Mouse (Mus musculus): ENCODE measurements around the gene Tmem125. TPM values are rescaled to one million over a fixed set of nuclear protein-coding genes. Genes with fewer than 3 reads are reported as not detected.

The Tmem125 gene
- polyA plus RNA-seq, 2 experiments = 6.0 to 11.1 TPM

DNA sequence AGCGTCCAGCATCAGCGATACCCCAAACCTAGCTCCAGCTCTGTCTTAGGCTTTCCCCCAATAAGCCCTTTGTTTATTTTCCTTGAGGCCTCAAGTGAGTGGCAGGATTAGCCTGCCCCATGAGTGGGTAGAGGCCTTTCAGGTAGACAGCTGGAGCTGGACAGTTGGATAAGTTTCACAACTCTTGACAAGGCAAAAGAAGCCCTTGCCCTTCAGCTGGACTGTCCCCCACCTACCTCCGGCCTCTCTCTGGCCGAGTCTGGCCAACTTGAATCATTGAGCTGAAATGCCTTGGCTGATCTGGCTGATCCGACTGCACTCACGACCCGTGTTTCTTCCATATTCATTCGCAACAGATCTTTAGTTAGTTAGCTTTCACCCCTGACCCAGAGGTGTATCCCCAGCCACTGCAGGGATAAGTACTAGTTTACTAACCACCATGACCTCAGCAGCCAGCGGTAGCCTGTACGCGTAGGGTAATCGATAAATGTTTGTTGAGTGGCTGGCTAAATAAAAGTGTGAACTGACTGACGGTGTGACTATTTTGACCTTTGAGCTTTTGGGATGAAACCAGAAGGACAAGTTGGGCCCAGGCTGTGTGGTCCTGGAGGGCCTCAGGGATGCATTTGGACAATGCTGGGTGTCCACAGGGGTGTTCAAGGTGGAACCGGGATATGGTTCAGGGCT lies 740 bp upstream of the Tmem125 start:
- H3K9ac ChIP-seq (ENCODE audit: low read depth, low read length, severe bottlenecking) = no peak overlapping the region
- H3K4me1 ChIP-seq (ENCODE audit: control insufficient read depth, insufficient read depth, low read length) = 0 out of 2 replicates have a peak, but pooled peaks cover 8% of the 10 kb centered on the region
- no peaks in the 10 kb centered on the region for H3K27me3 ChIP-seq (ENCODE audit: control insufficient read depth, insufficient read depth, low read length)
- no peak for TF ChIP-seq POLR2A (IDR thresholded peaks at IDR 0.05; ENCODE audit: borderline replicate concordance, extremely low read depth, insufficient read depth, insufficient read length)
- no peak for DNase-seq (ENCODE audit: low spot score)
- H3K4me3 ChIP-seq (replicated peaks; ENCODE audit: low read length) = 0 out of 2 replicates have a peak overlapping the region, but pooled peaks have one; percentile 29
- peaks cover 3% of the 10 kb centered on the region; the same call in 1 of the 2 replicates for H3K9me3 ChIP-seq (ENCODE audit: control insufficient read depth, low read length)
- no peak overlapping the region for H3K27ac ChIP-seq (replicated peaks; ENCODE audit: low read depth, low read length)
- peak overlapping the region; percentile 60; the same call in 1 of the 2 replicates for H3K4me2 ChIP-seq (replicated peaks; ENCODE audit: low read depth, low read length, severe bottlenecking)
- H3K36me3 ChIP-seq (ENCODE audit: control insufficient read depth, insufficient read depth, low read length) = no peaks in the 10 kb centered on the region
- 78% methylated on average over 14 of the region's 14 CpGs for WGBS
- no peak for ATAC-seq (ENCODE audit: low FRiP score, low read depth)

DNA sequence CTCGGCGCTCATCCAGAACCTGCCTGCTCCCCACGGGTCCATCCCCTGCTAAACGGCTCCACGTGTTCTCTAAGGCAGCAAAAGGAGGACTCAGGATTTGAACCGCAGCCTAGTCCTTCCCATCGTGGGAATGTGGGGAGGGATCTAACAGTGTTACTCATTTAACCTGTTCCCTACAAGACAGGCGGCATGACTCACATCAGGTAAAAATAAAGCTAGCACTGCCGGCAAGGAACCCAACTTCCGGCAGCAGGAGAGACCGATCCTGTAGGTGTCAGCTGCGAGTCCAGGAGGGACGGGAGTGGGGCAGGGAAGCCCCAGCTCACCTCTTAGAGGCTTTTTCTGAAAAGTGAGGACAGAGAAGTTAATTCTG lies 700 bp downstream of the Tmem125 start:
- no peaks in the 10 kb centered on the region for H3K36me3 ChIP-seq (ENCODE audit: control insufficient read depth, insufficient read depth, low read length)
- H3K9ac ChIP-seq (ENCODE audit: low read depth, low read length, severe bottlenecking) = no peak overlapping the region
- DNase-seq (ENCODE audit: low spot score) = no peak
- H3K9me3 ChIP-seq (ENCODE audit: control insufficient read depth, low read length) = peaks cover 3% of the 10 kb centered on the region; the same call in 1 of the 2 replicates
- H3K4me2 ChIP-seq (replicated peaks; ENCODE audit: low read depth, low read length, severe bottlenecking) = peak overlapping the region; percentile 60
- H3K27ac ChIP-seq (replicated peaks; ENCODE audit: low read depth, low read length) = no peak overlapping the region
- TF ChIP-seq POLR2A (IDR thresholded peaks at IDR 0.05; ENCODE audit: borderline replicate concordance, extremely low read depth, insufficient read depth, insufficient read length) = no peak
- ATAC-seq (ENCODE audit: low FRiP score, low read depth) = 0 out of 2 replicates have a peak, but pooled peaks have one; percentile 21
- 19% methylated on average over 13 of the region's 13 CpGs for WGBS
- H3K27me3 ChIP-seq (ENCODE audit: control insufficient read depth, insufficient read depth, low read length) = no peaks in the 10 kb centered on the region
- 0 out of 2 replicates have a peak, but pooled peaks cover 8% of the 10 kb centered on the region for H3K4me1 ChIP-seq (ENCODE audit: control insufficient read depth, insufficient read depth, low read length)
- peak overlapping the region; percentile 29 for H3K4me3 ChIP-seq (replicated peaks; ENCODE audit: low read length)

DNA sequence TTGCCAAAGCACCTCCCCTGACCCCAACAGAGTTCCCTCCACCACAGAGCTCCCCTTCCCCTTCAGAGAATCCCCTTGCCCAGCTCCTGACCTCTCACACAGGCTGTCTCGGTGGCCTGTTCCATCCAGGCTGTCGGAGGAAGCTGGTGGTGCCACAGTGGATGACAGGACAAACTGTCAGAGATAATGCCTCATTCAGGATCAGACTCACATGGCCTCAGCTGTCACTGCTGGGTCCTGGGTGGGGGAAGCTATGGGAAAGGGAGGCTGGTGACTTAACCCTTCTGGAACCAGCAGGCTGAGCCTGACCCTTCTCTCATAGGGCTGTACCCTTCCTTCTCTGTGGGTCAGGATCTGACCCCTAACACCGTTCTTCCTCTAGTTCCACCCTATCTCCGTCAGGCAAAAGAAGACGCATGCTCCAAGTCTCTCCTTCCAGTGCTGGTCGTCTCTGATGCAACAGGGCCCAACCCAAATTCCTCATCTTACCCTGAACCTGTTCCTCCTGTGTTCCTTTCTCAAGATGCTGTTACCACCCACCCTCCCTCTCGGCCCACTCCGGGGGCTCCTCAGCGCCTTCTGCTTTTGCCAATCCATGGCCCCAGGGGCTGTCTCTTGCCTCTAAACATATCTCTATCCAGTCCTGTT lies 1.2 kb downstream of the Tmem125 start:
- H3K9me3 ChIP-seq (ENCODE audit: control insufficient read depth, low read length) = peaks cover 3% of the 10 kb centered on the region; the same call in 1 of the 2 replicates
- TF ChIP-seq POLR2A (IDR thresholded peaks at IDR 0.05; ENCODE audit: borderline replicate concordance, extremely low read depth, insufficient read depth, insufficient read length) = no peak
- whole genome bisulfite sequencing = 57% methylated on average over 9 of the region's 9 CpGs
- 0 out of 2 replicates have a peak, but pooled peaks cover 8% of the 10 kb centered on the region for H3K4me1 ChIP-seq (ENCODE audit: control insufficient read depth, insufficient read depth, low read length)
- no peaks in the 10 kb centered on the region for H3K36me3 ChIP-seq (ENCODE audit: control insufficient read depth, insufficient read depth, low read length)
- H3K27me3 ChIP-seq (ENCODE audit: control insufficient read depth, insufficient read depth, low read length) = no peaks in the 10 kb centered on the region
- ATAC-seq (ENCODE audit: low FRiP score, low read depth) (no peak), DNase-seq (ENCODE audit: low spot score) (no peak)
- H3K9ac ChIP-seq (ENCODE audit: low read depth, low read length, severe bottlenecking) = no peak overlapping the region
- peak overlapping the region; percentile 60 for H3K4me2 ChIP-seq (replicated peaks; ENCODE audit: low read depth, low read length, severe bottlenecking)
- no peak overlapping the region for H3K27ac ChIP-seq (replicated peaks; ENCODE audit: low read depth, low read length)
- no peak overlapping the region for H3K4me3 ChIP-seq (replicated peaks; ENCODE audit: low read length)

DNA sequence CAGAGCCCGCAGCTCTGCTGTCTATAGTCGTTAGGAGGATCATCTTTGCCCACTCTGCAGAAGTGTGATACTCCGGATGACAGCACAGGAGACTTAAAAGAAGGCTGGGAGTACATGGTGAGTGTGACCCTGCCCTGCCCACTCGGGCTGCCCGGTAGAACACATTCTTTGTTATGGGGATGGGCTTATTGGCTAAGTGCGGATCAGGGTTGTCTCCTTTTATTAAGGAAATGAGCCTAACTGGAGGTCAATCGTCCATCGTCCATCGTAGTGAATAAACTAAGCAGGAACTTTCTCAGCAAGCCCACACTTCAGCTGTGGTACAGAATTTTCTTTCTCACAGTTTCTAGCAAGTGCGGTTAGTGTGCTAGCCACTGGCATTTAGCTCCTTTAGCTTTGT lies 3.9 kb downstream of the Tmem125 start:
- Histone ChIP-seq H3K4me1 (ENCODE audit: control insufficient read depth, insufficient read depth, low read length) (0 out of 2 replicates have a peak, but pooled peaks cover 8% of the 10 kb centered on the region), H3K9ac (ENCODE audit: low read depth, low read length, severe bottlenecking) (no peak overlapping the region), H3K36me3 (ENCODE audit: control insufficient read depth, insufficient read depth, low read length) (no peaks in the 10 kb centered on the region), H3K9me3 (ENCODE audit: control insufficient read depth, low read length) (no peaks in the 10 kb centered on the region), H3K27me3 (ENCODE audit: control insufficient read depth, insufficient read depth, low read length) (no peaks in the 10 kb centered on the region), H3K4me3 (replicated peaks; ENCODE audit: low read length) (no peak overlapping the region), H3K4me2 (replicated peaks; ENCODE audit: low read depth, low read length, severe bottlenecking) (no peak overlapping the region), H3K27ac (replicated peaks; ENCODE audit: low read depth, low read length) (no peak overlapping the region)
- WGBS = 28% methylated on average over 10 of the region's 10 CpGs
- DNase-seq (ENCODE audit: low spot score) = no peak
- ATAC-seq (ENCODE audit: low FRiP score, low read depth) = no peak
- no peak for TF ChIP-seq POLR2A (IDR thresholded peaks at IDR 0.05; ENCODE audit: borderline replicate concordance, extremely low read depth, insufficient read depth, insufficient read length)

DNA sequence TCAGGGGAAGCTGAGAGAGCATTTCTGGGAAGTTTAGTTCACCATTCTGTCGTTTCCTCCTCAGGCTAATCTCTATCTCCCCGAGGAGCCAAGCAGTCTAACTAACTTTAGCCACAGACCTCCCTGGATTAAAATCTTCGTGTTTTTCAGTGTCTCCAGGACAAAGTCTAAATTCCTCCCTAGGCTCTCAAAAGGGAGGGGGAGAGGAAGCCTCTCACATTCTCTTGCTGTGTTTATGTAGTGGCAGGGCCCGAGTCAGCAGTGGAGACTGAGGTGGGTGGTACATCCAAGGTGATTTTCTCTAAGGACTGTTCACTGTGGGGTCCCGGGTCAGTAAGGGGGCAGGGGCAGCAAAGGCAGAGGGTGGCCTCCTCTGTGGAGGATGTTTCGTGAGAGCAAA lies 6.0 kb downstream of the Tmem125 start:
- Histone ChIP-seq H3K27ac (replicated peaks; ENCODE audit: low read depth, low read length) (no peak overlapping the region), H3K9ac (ENCODE audit: low read depth, low read length, severe bottlenecking) (no peak overlapping the region), H3K4me2 (replicated peaks; ENCODE audit: low read depth, low read length, severe bottlenecking) (no peak overlapping the region), H3K36me3 (ENCODE audit: control insufficient read depth, insufficient read depth, low read length) (no peaks in the 10 kb centered on the region), H3K4me1 (ENCODE audit: control insufficient read depth, insufficient read depth, low read length) (no peaks in the 10 kb centered on the region), H3K9me3 (ENCODE audit: control insufficient read depth, low read length) (no peaks in the 10 kb centered on the region), H3K27me3 (ENCODE audit: control insufficient read depth, insufficient read depth, low read length) (no peaks in the 10 kb centered on the region), H3K4me3 (replicated peaks; ENCODE audit: low read length) (no peak overlapping the region)
- DNase-seq (ENCODE audit: low spot score) (no peak), ATAC-seq (ENCODE audit: low FRiP score, low read depth) (no peak)
- 45% methylated on average over 6 of the region's 6 CpGs for WGBS
- no peak for TF ChIP-seq POLR2A (IDR thresholded peaks at IDR 0.05; ENCODE audit: borderline replicate concordance, extremely low read depth, insufficient read depth, insufficient read length)

All from limb, embryonic 14.5 days (tissue).